Mouse (Mus musculus): Measurements from ENCODE around the gene Chadl. TPM values are rescaled to one million over a fixed set of nuclear protein-coding genes. Genes with fewer than 3 reads are reported as not detected.
"Not testable (repeated sequence)": the region's sequence is repeated elsewhere in the genome, so short reads cannot be mapped to it uniquely, and the experiment has no call there.

Gene Chadl
- polyA plus RNA-seq (2015; fragmentation: Nextera tagmentation; extraction: Ambion mirVana), result 2.4 and 2.9 TPM in 2 replicates

GRCm38 (mm10) chr15:81697175-81697574 is at the start of gene Chadl:
Gene Chadl (minus strand): TSS chr15:81697287.
- Histone ChIP-seq H3K4me2 (replicated peaks; ENCODE audit: low read depth) (no peak within 1 kb of the TSS), H3K27me3 (ENCODE audit: control insufficient read depth, insufficient read depth, low read length) (0 out of 2 replicates have a peak, but pooled peaks cover 5% of the 10 kb centered on the region), H3K36me3 (ENCODE audit: control insufficient read depth, insufficient read depth, low read length) (no peaks in the 10 kb centered on the region), H3K4me1 (replicated peaks; ENCODE audit: control insufficient read depth, insufficient read depth) (no peaks in the 10 kb centered on the region), H3K4me3 (ENCODE audit: low read depth, low read length) (no peak within 1 kb of the TSS), H3K9ac (ENCODE audit: low read length) (no peak within 1 kb of the TSS), H3K9me3 (ENCODE audit: control insufficient read depth, low read length) (no peaks in the 10 kb centered on the region), H3K27ac (replicated peaks) (no peak within 1 kb of the TSS)
- DNase-seq (ENCODE audit: low spot score) (no peak), ATAC-seq (ENCODE audit: low FRiP score, low TSS enrichment) (no peak)
- WGBS, result 68% methylated on average over 7 of the region's 7 CpGs
- TF ChIP-seq CTCF (IDR thresholded peaks at IDR 0.05; ENCODE audit: low read depth), result no peak

- peak overlapping the region; percentile 94 for H3K27ac ChIP-seq (replicated peaks)
- ATAC-seq (ENCODE audit: low FRiP score, low TSS enrichment) (peak; percentile 79), DNase-seq (ENCODE audit: low spot score) (peak; percentile 61)
- no peaks in the 10 kb centered on the region for H3K36me3 ChIP-seq (ENCODE audit: control insufficient read depth, insufficient read depth, low read length)
- 1% methylated on average over 33 of the region's 33 CpGs for WGBS
- H3K4me3 ChIP-seq (ENCODE audit: low read depth, low read length), result peak overlapping the region; percentile 88
- peak overlapping the region; percentile 95 for H3K4me2 ChIP-seq (replicated peaks; ENCODE audit: low read depth)
- TF ChIP-seq EP300 (optimal IDR thresholded peaks at IDR 0.05) (peak; percentile 53), CTCF (IDR thresholded peaks at IDR 0.05; ENCODE audit: low read depth) (no peak)
- no peaks in the 10 kb centered on the region for H3K27me3 ChIP-seq (ENCODE audit: control insufficient read depth, insufficient read depth, low read length)
- H3K9ac ChIP-seq (ENCODE audit: low read length), result peak overlapping the region; percentile 95
- H3K9me3 ChIP-seq (ENCODE audit: control insufficient read depth, low read length), result no peaks in the 10 kb centered on the region
- no peaks in the 10 kb centered on the region for H3K4me1 ChIP-seq (replicated peaks; ENCODE audit: control insufficient read depth, insufficient read depth)
These were observed 48.6 kb upstream of the Chadl start for GRCm38 (mm10) chr15:81745601-81746114.

- Histone ChIP-seq H3K4me2 (replicated peaks; ENCODE audit: low read depth) (peak within 1 kb of the TSS; percentile 95), H3K27ac (replicated peaks) (peak within 1 kb of the TSS; percentile 94), H3K36me3 (ENCODE audit: control insufficient read depth, insufficient read depth, low read length) (no peaks in the 10 kb centered on the region), H3K4me3 (ENCODE audit: low read depth, low read length) (peak within 1 kb of the TSS; percentile 88), H3K27me3 (ENCODE audit: control insufficient read depth, insufficient read depth, low read length) (no peaks in the 10 kb centered on the region), H3K9ac (ENCODE audit: low read length) (peak within 1 kb of the TSS; percentile 95), H3K4me1 (replicated peaks; ENCODE audit: control insufficient read depth, insufficient read depth) (no peaks in the 10 kb centered on the region), H3K9me3 (ENCODE audit: control insufficient read depth, low read length) (no peaks in the 10 kb centered on the region)
- WGBS, result 0% methylated on average over 53 of the region's 65 CpGs
- TF ChIP-seq EP300 (optimal IDR thresholded peaks at IDR 0.05), result no peak
- peak; percentile 43; the same call in 1 of the 2 replicates for TF ChIP-seq CTCF (IDR thresholded peaks at IDR 0.05; ENCODE audit: low read depth)
- ATAC-seq (ENCODE audit: low FRiP score, low TSS enrichment) (peak; percentile 85), DNase-seq (ENCODE audit: low spot score) (peak; percentile 82)
These were observed 48.0 kb upstream of the Chadl start, which contains the start of the genes Zc3h7b and Rangap1 for GRCm38 (mm10) chr15:81744992-81745600. Gene Zc3h7b (plus strand): TSS chr15:81745057. Gene Rangap1 (minus strand): TSS chr15:81745530.

- TF ChIP-seq CTCF (IDR thresholded peaks at IDR 0.05; ENCODE audit: low read depth), result peak; percentile 48
- not testable (repeated sequence) for H3K4me2 ChIP-seq (replicated peaks; ENCODE audit: low read depth); ATAC-seq (ENCODE audit: low FRiP score, low TSS enrichment); H3K9me3 ChIP-seq (ENCODE audit: control insufficient read depth, low read length); DNase-seq (ENCODE audit: low spot score); H3K36me3 ChIP-seq (ENCODE audit: control insufficient read depth, insufficient read depth, low read length); H3K4me3 ChIP-seq (ENCODE audit: low read depth, low read length); H3K4me1 ChIP-seq (replicated peaks; ENCODE audit: control insufficient read depth, insufficient read depth); H3K27ac ChIP-seq (replicated peaks); H3K27me3 ChIP-seq (ENCODE audit: control insufficient read depth, insufficient read depth, low read length); H3K9ac ChIP-seq (ENCODE audit: low read length)
- WGBS, result 42% methylated on average over 2 of the region's 2 CpGs
These were observed 45.3 kb upstream of the Chadl start for GRCm38 (mm10) chr15:81742368-81742767.

- Histone ChIP-seq H3K4me3 (ENCODE audit: low read depth, low read length) (no peak overlapping the region), H3K9ac (ENCODE audit: low read length) (no peak overlapping the region), H3K4me2 (replicated peaks; ENCODE audit: low read depth) (no peak overlapping the region), H3K4me1 (replicated peaks; ENCODE audit: control insufficient read depth, insufficient read depth) (no peaks in the 10 kb centered on the region), H3K9me3 (ENCODE audit: control insufficient read depth, low read length) (no peaks in the 10 kb centered on the region), H3K36me3 (ENCODE audit: control insufficient read depth, insufficient read depth, low read length) (no peaks in the 10 kb centered on the region), H3K27ac (replicated peaks) (no peak overlapping the region), H3K27me3 (ENCODE audit: control insufficient read depth, insufficient read depth, low read length) (no peaks in the 10 kb centered on the region)
- TF ChIP-seq EP300 (optimal IDR thresholded peaks at IDR 0.05) (no peak), CTCF (IDR thresholded peaks at IDR 0.05; ENCODE audit: low read depth) (peak; percentile 70)
- no peak for ATAC-seq (ENCODE audit: low FRiP score, low TSS enrichment)
- DNase-seq (ENCODE audit: low spot score), result no peak
- 4% methylated on average over 2 of the region's 2 CpGs for WGBS
These were observed 42.8 kb upstream of the Chadl start for GRCm38 (mm10) chr15:81739924-81740323.

- no peak overlapping the region for H3K9ac ChIP-seq (ENCODE audit: low read length)
- 57% methylated on average over 3 of the region's 3 CpGs for whole genome bisulfite sequencing
- no peak overlapping the region for H3K27ac ChIP-seq (replicated peaks)
- DNase-seq (ENCODE audit: low spot score) (no peak), ATAC-seq (ENCODE audit: low FRiP score, low TSS enrichment) (no peak)
- H3K4me2 ChIP-seq (replicated peaks; ENCODE audit: low read depth), result no peak overlapping the region
- TF ChIP-seq CTCF (IDR thresholded peaks at IDR 0.05; ENCODE audit: low read depth) (no peak), EP300 (optimal IDR thresholded peaks at IDR 0.05) (no peak)
- H3K36me3 ChIP-seq (ENCODE audit: control insufficient read depth, insufficient read depth, low read length), result no peaks in the 10 kb centered on the region
- no peaks in the 10 kb centered on the region for H3K9me3 ChIP-seq (ENCODE audit: control insufficient read depth, low read length)
- no peaks in the 10 kb centered on the region for H3K4me1 ChIP-seq (replicated peaks; ENCODE audit: control insufficient read depth, insufficient read depth)
- no peak overlapping the region for H3K4me3 ChIP-seq (ENCODE audit: low read depth, low read length)
- H3K27me3 ChIP-seq (ENCODE audit: control insufficient read depth, insufficient read depth, low read length), result no peaks in the 10 kb centered on the region
These were observed 42.2 kb upstream of the Chadl start for GRCm38 (mm10) chr15:81739296-81739695.
